Mouse (Mus musculus) cortical plate, adult 2 months (tissue): ENCODE measurements at regions not wholly inside any gene's neighbourhood (a gene's known extent, or its start where the extent isn't known, plus 50 kb on each side); places are given as distances from the start of the nearest gene placed in this dataset.
"Not testable (repeated sequence)": the region's sequence is repeated elsewhere in the genome, so short reads cannot be mapped to it uniquely, and the experiment has no call there.

Experiments used
- CTCF ChIP-seq: fragments of 200-500 bp; IDR thresholded peaks from 2 replicates; pipeline ENCODE4 v1.5.1; 2011; ENCODE audit warnings: mild to moderate bottlenecking, control low read depth, low read length; ENCODE audit not compliant: insufficient read depth; ENCODE audit errors: extremely low read depth
- POLR2A ChIP-seq: fragments of 200-500 bp; IDR thresholded peaks from 2 replicates; pipeline ENCODE4 v1.6.1; 2011; ENCODE audit warnings: mild to moderate bottlenecking, low read length, control low read depth; ENCODE audit not compliant: insufficient read depth; ENCODE audit errors: extremely low read depth

- TF ChIP-seq CTCF, POLR2A: not testable (repeated sequence)
These were observed 201.2 kb upstream of the Col1a2 start for GRCm38 (mm10) chr6:4303410-4303809.
